Mouse (Mus musculus): ENCODE measurements around the gene Mttp.
"Not testable (repeated sequence)": the region's sequence is repeated elsewhere in the genome, so short reads cannot be mapped to it uniquely, and the experiment has no call there.

Mttp gene

DNA sequence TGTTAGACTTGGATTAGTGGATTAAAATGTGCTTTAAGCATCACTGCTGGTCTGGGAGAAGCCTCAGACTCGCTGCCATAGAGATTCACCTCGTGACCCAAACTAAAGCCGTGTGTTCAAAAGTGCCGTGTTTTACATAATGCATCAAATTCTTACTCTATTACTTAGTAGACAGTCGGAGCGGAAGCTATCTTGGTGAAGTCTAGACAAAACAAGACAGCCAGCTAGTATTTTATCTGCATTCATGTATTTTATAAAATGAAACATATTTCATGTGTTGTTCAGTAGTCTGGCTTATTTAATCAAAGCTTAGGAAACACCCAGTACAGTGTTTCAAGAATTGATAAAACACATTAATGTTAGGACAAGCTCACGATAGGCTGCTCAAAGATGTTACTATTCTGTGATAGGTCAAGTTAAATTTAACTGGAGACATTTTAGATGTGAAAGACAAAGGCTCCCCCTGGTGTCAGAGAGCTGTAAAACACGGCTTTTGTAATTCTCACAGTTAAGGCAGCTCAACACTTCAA, at the start of gene Mttp:
Gene Mttp (minus strand): TSS at position 327 of the 530 bp plus-strand sequence.
- DNase-seq, result peak; percentile 80 to 89

DNA sequence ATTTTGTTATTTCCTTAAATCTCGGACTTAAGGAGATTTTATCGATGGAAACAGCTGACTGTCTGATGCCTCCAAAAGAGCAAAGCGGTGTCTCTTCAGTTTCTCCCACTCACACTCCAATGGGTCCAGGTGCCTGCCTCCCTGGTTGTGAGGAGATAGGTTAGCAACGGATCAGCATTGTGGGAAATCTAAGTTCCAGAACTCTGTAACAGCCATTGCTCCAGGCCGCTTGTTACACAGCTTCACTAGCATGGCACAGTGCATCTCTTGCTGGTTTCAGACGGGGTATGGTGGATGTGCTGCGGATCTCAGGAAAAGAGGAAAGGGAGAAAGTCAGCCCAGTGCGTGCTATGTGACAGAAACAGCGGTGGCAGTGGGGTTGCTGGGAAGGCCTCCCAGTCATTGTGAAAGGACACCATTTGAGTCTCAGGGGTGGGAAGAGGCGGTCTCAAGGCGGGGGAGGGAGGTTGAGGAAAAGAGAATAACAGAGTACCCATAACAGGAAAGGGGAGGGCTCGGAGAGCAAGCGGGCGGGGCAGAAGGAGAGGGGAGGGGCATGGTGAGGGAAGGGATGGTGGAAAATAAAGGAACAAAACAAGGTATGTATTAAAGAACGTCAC, 49.0 kb upstream of the Mttp start, which contains the start of gene 4930579F01Rik:
Gene 4930579F01Rik (minus strand): TSS at position 143 of the 620 bp plus-strand sequence.
- DNase-seq, result no peak

DNA sequence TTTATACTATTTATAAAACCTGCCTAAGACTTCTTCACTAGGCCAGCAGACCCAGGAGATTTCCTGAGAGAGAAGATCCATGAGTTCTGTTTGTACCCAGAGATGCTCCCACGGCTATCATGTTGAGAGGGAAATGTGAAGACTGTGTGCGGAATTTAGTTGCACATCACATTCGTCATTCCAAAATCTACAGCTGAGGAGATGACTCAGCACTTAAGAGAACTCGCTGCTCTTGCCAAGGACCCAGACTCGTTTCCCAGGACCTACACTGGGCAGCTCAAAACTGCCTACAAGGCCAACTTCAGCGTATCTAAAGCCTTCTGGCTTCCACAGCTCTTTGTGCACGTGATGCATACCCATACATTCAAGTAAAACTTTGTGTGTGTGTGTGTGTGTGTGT, 47.5 kb upstream of the Mttp start:
- DNase-seq, result no peak

DNA sequence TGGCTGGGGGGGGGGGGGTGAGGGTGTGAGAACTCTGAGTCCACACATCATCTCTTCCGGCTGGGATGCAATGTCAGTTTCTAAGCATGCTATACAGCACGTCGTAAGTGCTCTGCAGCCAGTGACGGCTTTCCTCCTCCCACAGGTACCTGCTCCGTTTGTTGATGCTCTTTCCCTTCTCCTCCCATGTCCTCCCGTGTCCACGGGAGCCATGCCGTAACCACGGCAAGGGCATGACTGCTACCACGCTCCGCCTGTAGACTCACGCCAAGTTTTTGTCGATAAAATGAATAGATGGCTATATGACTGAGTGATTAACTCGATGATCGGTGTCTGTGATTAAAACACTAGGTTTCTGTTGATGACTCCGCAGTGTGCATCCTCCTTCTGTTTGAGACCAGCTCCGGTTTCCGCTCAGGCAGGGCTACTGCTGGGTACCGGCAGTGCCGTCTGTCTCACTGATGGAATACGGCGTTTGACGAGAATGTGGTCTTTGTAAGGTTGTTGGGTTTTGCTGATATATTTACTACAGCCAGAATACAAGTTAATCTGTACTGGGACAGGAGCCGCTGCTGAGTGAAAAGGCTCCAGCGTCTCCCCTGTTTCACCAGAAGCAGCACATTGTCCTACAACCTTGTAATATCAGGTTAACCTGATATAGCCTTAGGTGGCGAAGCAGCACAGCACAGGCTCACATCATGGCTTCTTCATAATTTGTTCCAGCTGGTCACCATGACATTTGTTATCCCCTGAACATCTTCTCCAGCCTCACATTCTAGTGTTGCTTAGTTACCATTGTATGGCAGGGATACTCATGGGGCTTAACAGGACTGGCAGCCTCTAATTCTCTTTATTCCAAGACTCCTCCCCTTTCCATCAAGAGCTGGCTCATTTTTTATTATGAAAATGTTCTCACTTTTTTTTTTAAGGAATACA, 41.5 kb upstream of the Mttp start:
- DNase-seq, result no peak

DNA sequence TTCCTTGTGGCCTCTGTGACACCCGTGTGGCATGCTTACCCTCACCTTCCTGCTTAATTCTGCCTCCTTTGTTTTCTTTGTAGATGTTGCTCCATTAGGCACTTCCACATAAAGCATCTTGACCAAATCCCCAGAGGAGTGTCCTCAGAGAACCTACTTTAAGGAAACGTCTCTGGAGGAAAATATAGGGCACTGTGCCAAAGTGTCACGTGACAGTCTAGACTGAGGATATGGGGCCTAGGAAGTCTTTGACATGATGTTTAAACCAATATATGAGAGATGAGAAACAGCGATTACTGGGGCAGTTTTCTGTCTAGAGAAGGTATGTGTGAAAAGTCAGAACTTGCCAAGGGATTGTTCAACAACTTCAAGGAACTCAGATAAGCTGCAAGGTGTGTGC, 40.5 kb upstream of the Mttp start:
- peak in 1 of 2 experiments; percentile 55 for DNase-seq

DNA sequence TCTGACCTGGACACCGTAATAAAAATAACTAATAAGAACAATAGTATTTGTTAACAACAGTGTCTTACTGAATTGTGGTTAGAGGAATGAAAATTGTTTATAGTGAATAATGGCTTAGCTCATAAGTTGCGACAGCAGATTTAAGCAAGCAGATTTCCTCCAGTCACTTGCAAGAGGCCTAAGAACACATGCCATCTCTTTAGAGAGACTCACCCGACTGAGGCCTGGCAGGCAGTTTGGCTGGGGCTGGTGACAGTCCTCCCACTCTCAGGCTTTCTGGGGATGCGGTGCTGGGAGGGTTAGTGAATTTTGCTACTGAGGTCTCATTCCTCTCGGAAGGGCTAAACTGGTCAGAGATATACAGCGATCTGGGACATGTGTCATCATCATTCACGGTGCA, 38.6 kb upstream of the Mttp start:
- no peak for DNase-seq

DNA sequence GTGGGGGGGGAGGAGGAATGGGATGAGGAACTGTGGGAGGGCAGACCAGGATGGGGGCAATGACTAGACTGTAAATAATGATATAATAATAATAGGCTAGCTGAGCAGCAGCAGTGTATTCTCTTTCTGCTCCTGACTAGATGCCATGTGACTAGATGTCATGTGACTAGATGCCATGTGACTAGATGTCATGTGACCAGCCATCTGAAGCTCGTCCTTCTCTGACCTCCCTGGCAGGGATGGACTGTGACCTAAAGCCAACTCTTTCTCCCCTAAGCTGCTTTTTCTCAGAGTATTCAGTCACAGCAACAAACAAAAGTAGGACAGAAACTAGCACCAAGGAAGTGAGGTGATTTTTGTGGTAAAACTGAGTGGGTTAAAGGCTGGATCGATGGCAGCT, 37.3 kb upstream of the Mttp start:
- no peak for DNase-seq

DNA sequence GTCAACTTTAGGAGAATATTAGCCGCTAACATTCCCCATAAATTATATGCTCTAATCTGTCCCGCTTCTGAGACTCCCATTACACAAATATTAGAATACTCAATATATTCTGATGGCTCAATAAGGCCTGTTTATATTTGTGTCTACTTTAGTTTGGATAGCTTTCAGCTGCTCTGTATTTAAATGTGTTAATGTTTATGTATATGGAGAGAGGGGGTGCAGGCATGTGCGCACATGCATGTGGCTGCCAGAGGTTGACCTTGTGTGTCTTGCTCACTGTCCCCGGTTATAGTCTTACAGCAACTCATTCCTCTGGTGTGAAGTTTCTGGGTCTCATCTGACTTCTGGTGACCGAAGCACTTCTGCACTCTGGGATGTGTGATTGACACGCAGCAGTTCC, 30.8 kb upstream of the Mttp start:
- no peak for DNase-seq

DNA sequence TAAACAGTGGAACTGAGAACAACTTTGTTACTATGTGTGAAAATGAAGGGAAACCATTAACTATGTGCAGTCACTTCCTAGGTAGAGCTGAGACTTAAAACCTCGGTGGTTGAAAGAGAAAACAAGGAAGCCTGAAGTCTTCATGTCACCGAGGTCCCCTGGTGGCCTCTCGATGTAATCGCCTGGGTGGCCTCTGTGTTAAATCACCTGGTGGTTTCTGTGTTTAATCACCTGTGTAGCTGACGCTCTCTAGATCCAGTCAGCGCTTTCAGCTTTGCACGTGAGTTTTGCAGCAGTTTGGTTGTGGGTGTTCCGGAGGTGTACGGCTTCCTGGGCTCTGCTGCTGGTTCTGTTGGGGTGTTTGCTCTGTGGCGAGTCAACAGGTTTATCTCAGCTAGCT, 28.5 kb upstream of the Mttp start:
- no peak for DNase-seq

DNA sequence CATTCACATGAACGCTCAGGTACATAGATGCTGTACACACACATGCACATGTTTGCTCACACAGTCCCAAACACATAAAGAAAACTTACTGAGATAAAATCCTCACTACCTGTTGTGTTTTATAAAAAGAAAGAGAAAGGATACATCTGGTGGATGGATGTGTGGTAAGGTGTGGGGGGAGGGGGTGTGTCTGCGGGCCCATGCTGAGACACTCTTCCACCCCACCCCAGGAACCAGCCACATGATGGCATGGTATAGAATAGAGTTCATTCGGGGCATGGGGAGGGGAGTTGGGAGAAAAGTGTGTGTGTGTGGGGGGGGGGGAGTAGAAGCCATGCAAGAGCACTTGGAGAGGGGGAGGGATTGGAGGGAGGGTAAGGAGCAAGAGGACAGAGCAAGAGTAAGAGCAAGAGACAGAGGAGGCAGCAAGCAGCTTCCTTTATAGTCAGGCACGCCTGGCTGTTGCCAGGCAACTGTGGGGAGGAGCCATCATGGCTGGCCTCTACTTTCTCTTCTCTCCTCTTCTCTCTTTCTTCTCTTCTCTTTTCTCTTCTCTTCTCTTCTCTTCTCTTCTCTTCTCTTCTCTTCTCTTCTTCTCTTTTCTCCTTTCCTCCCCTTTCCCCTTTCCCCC, 17.9 kb upstream of the Mttp start:
- DNase-seq, result no peak

DNA sequence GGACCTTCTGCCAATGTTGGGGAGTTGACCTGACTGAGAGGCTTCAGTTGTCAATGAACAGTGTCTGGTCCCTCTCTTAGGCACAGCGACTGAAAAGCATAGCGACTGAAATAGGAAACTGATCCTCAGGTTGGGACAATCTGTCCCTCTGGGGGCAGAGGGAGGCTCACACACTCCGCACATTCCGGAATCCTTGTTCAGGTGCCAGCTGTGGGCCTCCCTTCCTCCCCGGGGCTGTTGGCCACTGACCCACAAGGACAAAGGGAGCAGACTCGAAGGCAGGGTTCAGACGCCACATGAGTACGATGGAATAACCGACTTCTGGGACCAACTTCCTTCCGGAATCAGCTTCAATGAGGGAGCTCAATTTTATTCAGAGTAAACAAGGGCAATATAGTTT, 16.9 kb upstream of the Mttp start:
- DNase-seq, result no peak

DNA sequence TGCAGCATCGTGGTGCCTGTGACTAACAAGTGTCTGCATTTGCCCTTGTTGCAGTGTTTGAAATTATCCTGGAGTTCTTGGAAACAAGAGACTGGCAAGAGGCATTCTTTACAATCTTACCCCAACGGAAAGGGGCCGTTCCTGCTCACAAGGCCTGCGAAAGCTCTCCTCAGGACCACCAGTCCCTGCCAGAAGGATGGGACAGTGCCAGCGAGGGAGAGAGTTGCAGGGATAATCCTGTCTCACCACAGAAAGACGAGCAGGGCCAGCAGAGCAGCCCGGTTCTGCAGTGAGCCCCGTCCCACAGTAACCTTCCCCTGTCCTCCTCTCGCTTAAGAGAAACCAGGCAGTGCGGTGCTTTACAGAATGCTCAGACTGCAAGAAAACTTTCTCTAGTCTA, 11.9 kb upstream of the Mttp start:
- no peak for DNase-seq

DNA sequence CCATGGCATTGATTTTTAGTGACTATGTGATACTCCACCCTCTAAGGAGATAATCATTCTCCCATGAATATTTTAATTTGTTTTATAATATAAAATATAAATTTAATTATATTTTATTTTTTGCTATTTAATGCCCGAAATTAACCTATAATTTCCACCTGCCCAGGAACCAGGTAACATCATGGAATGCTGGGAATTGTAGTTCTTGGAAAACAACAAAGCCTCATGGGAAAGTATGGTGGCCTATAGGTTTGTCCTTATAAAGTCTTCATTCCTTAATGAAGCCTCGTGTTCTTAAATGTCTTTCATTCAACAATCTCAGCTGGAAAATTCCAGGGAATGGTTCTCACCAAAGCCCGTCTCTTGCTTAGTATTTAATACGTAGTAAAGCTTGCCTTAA, 10.3 kb upstream of the Mttp start:
- no peak for DNase-seq

DNA sequence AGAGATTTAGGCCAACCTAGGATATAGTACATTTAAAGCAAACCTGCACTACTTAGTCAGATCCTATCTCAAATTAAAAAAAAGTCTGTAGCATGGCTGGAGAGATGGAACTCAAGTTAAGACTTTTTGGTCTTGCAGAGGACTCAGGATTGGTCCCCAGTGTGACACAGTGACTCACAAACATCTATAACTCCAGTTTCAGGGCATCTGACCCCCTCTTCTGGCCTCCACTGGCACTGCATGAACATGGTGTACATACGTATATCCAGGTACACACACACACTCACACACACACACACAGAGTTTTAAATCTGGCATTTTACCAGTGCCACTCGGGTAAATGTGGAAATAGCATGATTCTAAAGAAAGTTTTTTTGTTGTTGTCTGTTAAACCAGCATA, 4.0 kb upstream of the Mttp start:
- DNase-seq, result no peak

DNA sequence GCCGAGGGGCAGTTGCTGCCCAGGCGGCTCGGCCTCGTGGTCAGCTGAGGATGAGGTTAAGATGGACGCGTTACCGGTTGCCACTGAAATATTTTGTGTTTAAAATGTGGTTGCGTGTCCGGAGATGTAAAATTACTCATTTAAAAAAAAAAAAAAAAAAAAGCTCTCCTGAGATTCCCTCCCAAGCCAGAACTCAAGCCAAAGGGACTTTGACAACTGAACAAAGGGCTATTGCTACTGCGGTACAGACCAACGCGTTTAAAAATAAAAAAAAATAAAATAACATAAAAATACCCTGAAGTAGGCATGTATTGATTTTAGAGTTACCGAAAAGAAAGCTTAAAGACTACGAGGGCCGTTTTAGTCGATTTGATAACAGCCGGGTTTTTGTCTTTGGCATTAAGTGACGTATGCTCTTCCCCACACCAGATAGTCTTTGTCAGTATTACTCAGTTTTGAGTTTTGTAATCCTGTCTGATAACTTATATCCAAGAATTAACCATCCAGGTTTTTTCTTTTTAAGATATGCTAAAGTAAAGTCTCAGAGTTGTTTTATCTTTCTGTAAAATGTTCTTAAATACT, 617 bp downstream of the Mttp start:
- no peak for DNase-seq

DNA sequence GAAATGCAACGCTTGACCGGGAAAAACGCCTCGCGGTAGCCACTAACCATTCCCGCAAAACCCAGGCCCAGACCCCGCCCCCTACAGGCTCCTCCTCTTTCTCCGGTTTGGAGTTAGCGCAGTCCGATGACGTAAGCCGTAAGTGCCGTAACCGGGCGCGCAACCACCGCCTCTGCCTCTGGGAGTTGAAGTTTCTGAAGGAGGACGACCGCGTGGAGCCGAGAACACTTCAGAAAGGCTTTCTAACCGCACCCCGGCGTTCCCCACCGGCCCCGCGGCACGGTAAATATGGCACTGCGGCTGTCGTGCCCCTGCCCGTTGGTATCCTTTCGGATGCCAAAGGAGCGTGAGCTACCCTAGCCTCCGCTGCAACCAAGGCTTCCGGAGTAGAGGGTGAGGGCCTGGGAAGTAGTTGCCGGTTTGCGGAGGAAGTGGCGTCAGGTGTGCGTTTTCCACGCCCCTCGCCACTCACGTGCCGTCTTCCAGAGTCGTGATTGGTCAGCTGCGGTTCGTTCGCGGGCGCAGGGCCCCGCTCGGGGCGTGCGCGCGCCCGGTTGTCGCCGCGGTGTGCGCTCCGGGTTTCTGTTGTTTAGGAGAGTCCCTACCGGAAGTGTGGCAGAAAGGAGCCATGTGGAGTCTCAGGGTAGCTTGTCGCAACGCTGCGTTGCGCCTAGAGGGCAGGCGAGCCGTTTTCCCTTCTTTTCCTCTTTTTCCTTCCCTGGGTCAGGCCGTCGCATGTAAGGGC, 1.3 kb downstream of the Mttp start, which contains the start of gene Trmt10a:
Gene Trmt10a (plus strand): TSS at position 134 of the 745 bp plus-strand sequence.
- peak; percentile 99 to 100 for DNase-seq

DNA sequence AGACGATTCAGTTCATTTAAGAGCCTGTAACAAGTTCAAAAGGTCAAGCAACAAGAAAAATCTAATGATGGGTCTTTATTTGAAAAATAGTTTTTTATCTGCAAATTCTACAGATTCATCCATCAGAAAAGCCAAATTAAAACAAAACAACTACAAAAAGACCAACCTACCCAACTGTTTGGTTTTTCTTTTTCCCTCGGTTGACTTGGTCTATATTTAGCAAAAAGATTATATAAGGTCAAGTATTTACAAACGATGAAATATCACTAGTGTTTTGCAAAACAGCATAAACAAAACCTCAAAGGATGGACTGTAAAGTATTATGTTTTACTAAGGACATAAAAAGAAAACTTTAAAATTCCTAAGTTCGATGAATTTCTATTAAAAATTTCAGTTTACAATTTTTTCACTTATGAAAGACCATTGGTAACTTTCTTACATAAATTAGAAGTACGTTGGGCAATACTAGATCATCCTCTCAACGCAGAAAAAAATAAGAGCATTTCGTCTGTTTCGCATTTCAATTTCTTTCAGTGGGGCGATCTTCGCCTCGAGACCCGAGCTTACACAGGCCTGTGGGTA, 1.9 kb downstream of the Mttp start:
- no peak for DNase-seq

DNA sequence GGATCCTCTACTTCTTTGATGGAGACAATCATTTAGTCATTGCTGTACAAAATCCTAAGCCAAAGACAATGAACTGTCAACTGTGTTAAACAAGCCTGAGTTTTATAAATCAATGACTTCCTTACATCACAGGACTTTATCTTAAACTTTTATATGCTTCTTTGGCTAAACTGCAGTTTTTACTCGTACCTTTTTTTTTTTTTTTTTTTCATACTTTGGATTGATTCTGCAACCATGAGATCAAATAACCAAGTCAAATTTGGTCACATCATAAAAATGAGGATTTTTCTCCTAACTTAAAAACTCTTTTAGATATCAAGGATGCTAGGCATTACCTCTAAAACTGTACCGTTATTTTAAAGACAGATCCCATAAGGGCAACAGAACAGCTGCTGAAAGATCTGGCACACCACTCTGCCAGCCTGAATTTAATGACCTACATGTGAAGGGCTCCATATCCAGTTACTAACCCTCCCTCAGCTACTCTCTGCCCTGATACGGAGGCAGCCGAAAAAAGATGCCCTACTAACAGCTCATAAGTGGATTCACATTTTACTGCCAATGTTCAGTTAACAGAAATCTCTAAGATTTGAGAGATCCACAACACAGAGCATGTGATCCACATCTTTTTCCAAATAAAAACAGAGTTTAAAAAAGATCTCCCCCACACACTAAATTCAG, 2.6 kb downstream of the Mttp start:
- DNase-seq, result no peak

DNA sequence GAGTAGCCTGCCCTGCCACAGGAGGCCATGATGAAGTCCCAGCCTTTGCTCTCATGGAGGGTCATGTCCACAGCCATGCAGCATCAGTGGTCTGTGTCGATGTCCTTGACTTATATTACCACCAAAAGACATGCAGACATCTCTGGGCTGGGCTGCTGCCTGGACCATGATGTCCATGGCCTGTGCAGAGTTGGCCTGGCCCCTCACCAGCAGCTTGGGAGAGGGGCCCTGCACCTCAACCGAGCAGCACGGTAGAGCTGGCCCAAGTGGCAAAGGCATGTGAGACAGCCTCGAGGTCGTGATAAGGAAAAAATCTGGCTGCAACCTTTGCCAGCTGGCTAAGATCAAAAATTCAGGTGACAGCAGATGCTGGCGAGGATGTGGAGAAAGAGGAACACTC, 5.1 kb downstream of the Mttp start:
- no peak for DNase-seq

DNA sequence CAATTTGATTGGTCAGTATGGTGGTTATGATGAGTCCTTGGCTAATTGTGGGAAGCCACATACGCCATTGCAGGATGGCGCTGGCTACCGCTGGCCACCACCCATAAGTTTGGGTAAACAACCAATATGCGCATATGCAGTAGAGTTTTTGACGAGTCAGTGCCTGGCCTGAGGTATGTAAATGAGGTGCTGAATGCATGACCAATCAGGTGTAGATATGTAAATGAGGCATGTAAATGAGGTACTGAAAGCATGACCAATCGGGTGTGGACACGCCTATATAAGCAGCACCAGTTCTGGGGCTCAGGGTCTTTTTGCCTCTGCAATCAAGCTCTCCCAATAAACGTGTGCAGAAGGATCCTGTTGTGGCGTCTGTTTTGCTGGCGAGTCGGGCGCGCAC, 6.6 kb downstream of the Mttp start:
- DNase-seq, result not testable (repeated sequence)

DNA sequence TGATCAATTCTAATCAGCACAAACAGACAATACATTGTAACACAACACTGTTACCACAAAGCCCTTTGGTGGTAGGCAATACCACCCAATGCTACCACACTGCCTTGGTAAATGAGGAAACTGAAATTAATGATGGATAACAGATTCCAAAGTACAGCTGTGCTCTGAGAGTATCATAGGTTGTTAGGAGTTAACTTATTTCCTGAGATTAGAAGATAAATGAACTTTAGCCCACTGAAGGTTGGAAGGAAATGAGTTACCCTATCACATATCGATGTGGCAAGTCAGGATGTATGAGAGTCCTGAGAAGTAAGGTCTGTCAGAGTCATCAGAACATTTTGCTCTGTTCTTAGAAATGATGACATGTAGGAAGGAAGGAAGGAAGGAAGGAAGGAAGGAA, 10.2 kb downstream of the Mttp start:
- DNase-seq, result no peak

Data from kidney, postnatal 25 days (tissue).